Mouse (Mus musculus) G1E (cell line): ENCODE results near the gene Abt1.

Source experiments
- CTCF ChIP-seq: IDR thresholded peaks from 2 replicates; pipeline ENCODE4 v1.5.1; 2012; ENCODE audit warnings: low read depth, low read length, inconsistent platforms, mixed read lengths
- GATA1 ChIP-seq: IDR thresholded peaks from 2 replicates; pipeline ENCODE4 v1.6.1; 2012; ENCODE audit warnings: borderline replicate concordance, low read length, inconsistent platforms, mixed read lengths
- POLR2AphosphoS5 ChIP-seq: IDR thresholded peaks from 2 replicates; pipeline ENCODE4 v1.6.1; 2012; ENCODE audit warnings: low read depth, low read length, inconsistent platforms; ENCODE audit not compliant: insufficient replicate concordance
- TAL1 ChIP-seq: conservative IDR thresholded peaks from 2 replicates; pipeline ENCODE4 v1.6.1; 2012; ENCODE audit warnings: low read depth, low read length, inconsistent platforms, mixed read lengths

GRCm38 (mm10) chr13:23395301-23396245, 28.1 kb downstream of the Abt1 start:
- no peak for TF ChIP-seq CTCF
- no peak for TF ChIP-seq TAL1
- TF ChIP-seq POLR2AphosphoS5: no peak
- no peak for TF ChIP-seq GATA1
